Mouse (Mus musculus) brain, embryonic 14.5 days (tissue): ENCODE results near the gene Dab2ip. TPM values are rescaled to one million over a fixed set of nuclear protein-coding genes. Genes with fewer than 3 reads are reported as not detected.
A peak's percentile ranks its signal among the peaks of the same experiment; 100 is the strongest.

Experiments
- DNase-seq: peaks from one replicate; pipeline ENCODE4 v3.0.0-alpha.2; 2011; ENCODE audit warnings: low read depth
- CTCF ChIP-seq: fragments of 200-500 bp; IDR thresholded peaks from 2 replicates; pipeline ENCODE4 v1.5.1; 2012; ENCODE audit warnings: inconsistent platforms, mild to moderate bottlenecking, moderate library complexity, borderline replicate concordance; ENCODE audit not compliant: insufficient read depth, insufficient read length; ENCODE audit errors: extremely low read depth
- POLR2A ChIP-seq: fragments of 200-500 bp; IDR thresholded peaks from 2 replicates; pipeline ENCODE4 v1.6.1; 2012; ENCODE audit warnings: mild to moderate bottlenecking, inconsistent platforms, borderline replicate concordance; ENCODE audit not compliant: poor library complexity, insufficient read depth, insufficient read length, severe bottlenecking; ENCODE audit errors: extremely low read depth
- polyA plus RNA-seq: library from polyadenylated mRNA; depleted of rRNA; stranded (reverse); fragments of >200 nt; gene quantifications from 2 replicates; pipeline ENCODE4 v1.2.3, GENCODE M21; 2012

Dab2ip gene
- polyA plus RNA-seq, 1 experiment, result 126 TPM

- TF ChIP-seq CTCF, result no peak
- TF ChIP-seq POLR2A, result no peak
- no peak for DNase-seq
Measured at GRCm38 (mm10) chr2:35756467-35756866, 198.4 kb downstream of the Dab2ip start.

- peak; percentile 58 for DNase-seq
- TF ChIP-seq POLR2A (no peak), CTCF (no peak)
Measured at GRCm38 (mm10) chr2:35760352-35760751, 202.3 kb downstream of the Dab2ip start.

GRCm38 (mm10) chr2:35760867-35761266, 202.8 kb downstream of the Dab2ip start:
- TF ChIP-seq POLR2A, result no peak
- TF ChIP-seq CTCF, result no peak
- DNase-seq, result peak; percentile 68

GRCm38 (mm10) chr2:35761458-35761857, 203.4 kb downstream of the Dab2ip start:
- no peak for TF ChIP-seq CTCF
- TF ChIP-seq POLR2A, result no peak
- no peak for DNase-seq

- TF ChIP-seq POLR2A (no peak), CTCF (no peak)
- DNase-seq, result no peak
Measured at GRCm38 (mm10) chr2:35763818-35764217, 205.8 kb downstream of the Dab2ip start.

- no peak for DNase-seq
- no peak for TF ChIP-seq CTCF
- TF ChIP-seq POLR2A, result no peak
Measured at GRCm38 (mm10) chr2:35764328-35764727, 206.3 kb downstream of the Dab2ip start.

- no peak for TF ChIP-seq CTCF
- no peak for TF ChIP-seq POLR2A
- DNase-seq, result peak; percentile 64
Measured at GRCm38 (mm10) chr2:35767834-35768537, 209.9 kb downstream of the Dab2ip start.

- DNase-seq, result no peak
- TF ChIP-seq POLR2A (no peak), CTCF (no peak)
Measured at GRCm38 (mm10) chr2:35768538-35769238, 210.6 kb downstream of the Dab2ip start.

- TF ChIP-seq CTCF (no peak), POLR2A (no peak)
- DNase-seq, result no peak
Measured at GRCm38 (mm10) chr2:35769398-35769797, 211.3 kb downstream of the Dab2ip start.

GRCm38 (mm10) chr2:35770541-35770940, 212.5 kb downstream of the Dab2ip start:
- no peak for DNase-seq
- no peak for TF ChIP-seq POLR2A
- TF ChIP-seq CTCF, result no peak

GRCm38 (mm10) chr2:35775651-35776055, 217.6 kb downstream of the Dab2ip start:
- no peak for TF ChIP-seq POLR2A
- no peak for TF ChIP-seq CTCF
- peak; percentile 23 for DNase-seq
